Comparison of ENCODE assay signal across 7 mouse cellular contexts in the genomic region with DNA sequence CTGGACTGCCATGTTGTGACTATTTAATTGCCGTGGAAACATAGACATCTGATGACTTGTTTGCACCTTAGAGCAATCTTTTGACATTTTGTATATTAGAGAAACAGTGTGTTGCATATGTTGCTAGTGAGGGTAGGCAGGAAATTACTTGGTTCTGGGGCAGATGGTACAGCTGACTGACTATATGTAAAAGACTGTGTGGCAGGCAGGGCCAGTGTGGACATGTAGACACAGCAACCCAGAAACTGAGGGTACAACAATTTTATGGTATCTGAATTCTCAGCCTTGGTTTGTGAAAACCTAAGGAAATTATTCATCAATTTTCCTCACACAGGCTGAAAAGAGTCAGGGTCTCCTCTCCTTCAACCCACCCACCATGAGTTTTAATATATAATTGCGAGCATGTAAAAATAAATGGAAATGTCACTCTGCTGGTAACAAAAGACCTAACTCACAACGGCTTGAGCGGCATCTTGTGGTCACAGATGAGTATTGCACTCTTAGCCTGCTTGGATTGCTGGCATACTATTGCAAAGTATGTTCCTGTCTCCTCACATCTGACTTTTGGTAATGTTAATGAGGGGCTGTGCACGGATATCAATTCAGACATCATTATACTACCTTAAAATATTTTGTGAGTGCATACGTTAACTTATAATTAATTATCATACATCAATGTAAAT.
DNase-seq lines count a peak whose midpoint lies in the region.

No protein-coding gene starts in this region.

- peak; percentile 7 for DNase-seq in CD4-positive helper T cell, adult 2 months (ENCODE audit: low read depth, low spot score)
- DNase-seq in NIH3T3 (ENCODE audit: low read depth) = peak; percentile 76
- DNase-seq in cerebellum, postnatal 25 days = peak; percentile 29 to 68
- peak; percentile 64 to 81 for DNase-seq in frontal cortex, postnatal 36 days (ENCODE audit: low spot score in 2 of 2)
- peak; percentile 64 for DNase-seq in layer of hippocampus, adult 11-12 months (ENCODE audit: low spot score)
- DNase-seq in lung, postnatal 14 days = peak; percentile 68
- peak; percentile 74 to 79 for DNase-seq in right cerebral cortex, adult 2 months (ENCODE audit: low spot score in 2 of 2)

Comparison
In these comparisons a context has a peak if more than half of its experiments do, and no peak if none do; other contexts are left out.
1. Peak in every context shown above with its lines: DNase-seq.
2. DNase-seq: peak in every context shown above with its lines; median percentile 76 in right cerebral cortex, adult 2 months; 76 in NIH3T3; 72 in frontal cortex, postnatal 36 days; 68 in lung, postnatal 14 days; 64 in layer of hippocampus, adult 11-12 months; 48 in cerebellum, postnatal 25 days; 7 in CD4-positive helper T cell, adult 2 months.